Mouse (Mus musculus) layer of hippocampus, adult 2 months (tissue): ENCODE measurements around the gene Mlph. TPM values are rescaled to one million over a fixed set of nuclear protein-coding genes. Genes with fewer than 3 reads are reported as not detected.

Experiments
- DNase-seq, 2 experiments: peaks; one replicate each; pipeline ENCODE4 v3.0.0; 2022; ENCODE audit warnings: low spot score in 2 of 2
- H3K27ac ChIP-seq: fragments of 200-600 bp; 2 replicates; pipeline ENCODE4 v1.8.1; 2022
- H3K4me3 ChIP-seq: fragments of 200-600 bp; 2 replicates; pipeline ENCODE4 v1.8.1; 2022; ENCODE audit warnings: mild to moderate bottlenecking
- CTCF ChIP-seq: fragments of 200-600 bp; conservative IDR thresholded peaks from 2 replicates; pipeline ENCODE4 v1.8.1; 2022; ENCODE audit warnings: antibody characterized with exemption, mild to moderate bottlenecking, moderate library complexity
- total RNA-seq, 2 experiments: library from RNA; stranded (reverse); gene quantifications; 2 replicates each; pipeline ENCODE4 v1.2.3; 2021

The Mlph gene
- total RNA-seq, 2 experiments from 2014 or later, result 0.88 to 1.6 TPM

GRCm38 (mm10) chr1:90900406-90900805 is 14.5 kb upstream of the Mlph start:
- Histone ChIP-seq H3K4me3 (no peak overlapping the region), H3K27ac (no peak overlapping the region)
- TF ChIP-seq CTCF, result no peak
- no peak for DNase-seq

GRCm38 (mm10) chr1:90901246-90901645 is 13.6 kb upstream of the Mlph start:
- no peak for TF ChIP-seq CTCF
- no peak for DNase-seq
- no peak overlapping the region for H3K27ac ChIP-seq
- no peak overlapping the region for H3K4me3 ChIP-seq

- Histone ChIP-seq H3K4me3 (no peak overlapping the region), H3K27ac (no peak overlapping the region)
- no peak for DNase-seq
- no peak for TF ChIP-seq CTCF
Observed at GRCm38 (mm10) chr1:90901681-90902208, 13.1 kb upstream of the Mlph start.

- DNase-seq, result no peak
- TF ChIP-seq CTCF, result no peak
- Histone ChIP-seq H3K4me3 (no peak overlapping the region), H3K27ac (no peak overlapping the region)
Observed at GRCm38 (mm10) chr1:90902751-90903150, 12.1 kb upstream of the Mlph start.

GRCm38 (mm10) chr1:90903211-90903945 is 11.5 kb upstream of the Mlph start:
- TF ChIP-seq CTCF, result no peak
- no peak for DNase-seq
- H3K4me3 ChIP-seq, result no peak overlapping the region
- peak overlapping the region; percentile 71; the same call in 1 of the 2 replicates for H3K27ac ChIP-seq

- Histone ChIP-seq H3K27ac (peak overlapping the region; percentile 71; the same call in 1 of the 2 replicates), H3K4me3 (no peak overlapping the region)
- peak; percentile 61 to 74 for DNase-seq
- no peak for TF ChIP-seq CTCF
Observed at GRCm38 (mm10) chr1:90903971-90904458, 10.9 kb upstream of the Mlph start.

- no peak for DNase-seq
- no peak overlapping the region for H3K4me3 ChIP-seq
- H3K27ac ChIP-seq, result peak overlapping the region; percentile 44; the same call in 1 of the 2 replicates
- no peak for TF ChIP-seq CTCF
Observed at GRCm38 (mm10) chr1:90904729-90905404, 10.0 kb upstream of the Mlph start.

GRCm38 (mm10) chr1:90906357-90906756 is 8.5 kb upstream of the Mlph start:
- TF ChIP-seq CTCF, result peak; percentile 99
- peak; percentile 52 to 63 for DNase-seq

GRCm38 (mm10) chr1:90909161-90909560 is 5.7 kb upstream of the Mlph start:
- no peak for DNase-seq
- Histone ChIP-seq H3K4me3 (no peak overlapping the region), H3K27ac (no peak overlapping the region)
- no peak for TF ChIP-seq CTCF

More at GRCm38 (mm10) chr1:90906357-90906756, 8.5 kb upstream of the Mlph start:
- Histone ChIP-seq H3K27ac (no peak overlapping the region), H3K4me3 (no peak overlapping the region)

- no peak for DNase-seq
- peak; percentile 68 for TF ChIP-seq CTCF
- Histone ChIP-seq H3K4me3 (peak overlapping the region; percentile 15; the same call in 1 of the 2 replicates), H3K27ac (peak overlapping the region; percentile 25; the same call in 1 of the 2 replicates)
Observed at GRCm38 (mm10) chr1:90909631-90910152, 5.2 kb upstream of the Mlph start.

- no peak overlapping the region for H3K4me3 ChIP-seq
- no peak for TF ChIP-seq CTCF
- no peak overlapping the region for H3K27ac ChIP-seq
- DNase-seq, result no peak
Observed at GRCm38 (mm10) chr1:90913231-90913630, 1.7 kb upstream of the Mlph start.

GRCm38 (mm10) chr1:90917509-90917908 is 2.6 kb downstream of the Mlph start:
- Histone ChIP-seq H3K4me3 (no peak overlapping the region), H3K27ac (no peak overlapping the region)
- TF ChIP-seq CTCF, result no peak
- no peak for DNase-seq

GRCm38 (mm10) chr1:90921687-90922086 is 6.8 kb downstream of the Mlph start:
- DNase-seq, result no peak
- TF ChIP-seq CTCF, result no peak

More at GRCm38 (mm10) chr1:90921687-90922086, 6.8 kb downstream of the Mlph start:
- Histone ChIP-seq H3K27ac (no peak overlapping the region), H3K4me3 (no peak overlapping the region)
